Mouse (Mus musculus) CH12.LX (cell line): ENCODE results near the gene Traf3ip2. TPM values are rescaled to one million over a fixed set of nuclear protein-coding genes. Genes with fewer than 3 reads are reported as not detected.

Source experiments
- DNase-seq: peaks from one replicate; pipeline ENCODE4 v3.0.0-alpha.2; 2013; ENCODE audit errors: extremely low read depth
- H3K27ac ChIP-seq: 2 replicates; pipeline ENCODE4 v1.5.1; 2012; ENCODE audit warnings: low read depth, mild to moderate bottlenecking, control low read depth, moderate library complexity; ENCODE audit not compliant: insufficient read depth
- H3K27me3 ChIP-seq: replicated peaks from 2 replicates; pipeline ENCODE3; 2012; ENCODE audit warnings: inconsistent platforms
- H3K36me3 ChIP-seq, 2 experiments: replicated peaks in 1 of 2; 2 replicates each; pipeline versions ENCODE3 to v1.6.1; 2012; ENCODE audit warnings: inconsistent platforms in 1 of 2, low read length in 1 of 2, mild to moderate bottlenecking in 1 of 2, mixed read lengths in 1 of 2, moderate library complexity in 1 of 2; ENCODE audit not compliant: control insufficient read depth in 1 of 2, insufficient read depth in 1 of 2
- H3K4me1 ChIP-seq, 2 experiments: 2 replicates each; pipeline ENCODE4 v1.6.1; 2012; ENCODE audit warnings: inconsistent platforms in 1 of 2, moderate library complexity in 1 of 2; ENCODE audit not compliant: insufficient read depth in 2 of 2, control insufficient read depth in 1 of 2
- H3K4me2 ChIP-seq: 2 replicates; pipeline ENCODE4 v1.6.1; 2012; ENCODE audit warnings: low read depth, mild to moderate bottlenecking, control low read depth; ENCODE audit not compliant: poor library complexity, insufficient read depth, severe bottlenecking
- H3K4me3 ChIP-seq, 3 experiments: fragments of 150-350 bp in 1 of 3; sonication (generic) in 1 of 3; replicated peaks in 1 of 3; 2 replicates each; pipeline versions ENCODE3 to v1.5.1; 2011 to 2012; ENCODE audit warnings: low read depth in 2 of 3, low read length in 2 of 3, mild to moderate bottlenecking in 2 of 3, moderate library complexity in 2 of 3, control low read depth in 1 of 3, improper control_type of control experiment in 1 of 3, inconsistent platforms in 1 of 3, mixed read lengths in 1 of 3; ENCODE audit not compliant: poor library complexity in 1 of 3
- H3K79me2 ChIP-seq: replicated peaks from 2 replicates; pipeline ENCODE4 v1.6.1; 2012; ENCODE audit warnings: mild to moderate bottlenecking, moderate library complexity; ENCODE audit not compliant: control insufficient read depth, poor library complexity, insufficient read depth, severe bottlenecking; ENCODE audit errors: extremely low read depth
- H3K9ac ChIP-seq: 2 replicates; pipeline ENCODE4 v1.6.1; 2012; ENCODE audit warnings: low read depth, mild to moderate bottlenecking, control low read depth, moderate library complexity; ENCODE audit not compliant: insufficient read depth
- H3K9me3 ChIP-seq: replicated peaks from 2 replicates; pipeline ENCODE3; 2012; ENCODE audit warnings: low read length, inconsistent platforms, mixed read lengths
- CHD1 ChIP-seq: IDR thresholded peaks from 2 replicates; pipeline ENCODE4 v1.6.1; 2012; ENCODE audit warnings: low read depth, low read length, improper control_type of control experiment, inconsistent platforms
- CTCF ChIP-seq, 2 experiments: IDR thresholded peaks in 1 of 2; conservative IDR thresholded peaks in 1 of 2; 2 replicates each; pipeline ENCODE4 v1.5.1; 2011 to 2012; ENCODE audit warnings: low read depth in 2 of 2, low read length in 2 of 2, improper control_type of control experiment in 1 of 2, inconsistent platforms in 1 of 2, mild to moderate bottlenecking in 1 of 2, moderate library complexity in 1 of 2
- E2F4 ChIP-seq: IDR thresholded peaks from 2 replicates; pipeline ENCODE4 v1.6.1; 2011; ENCODE audit warnings: low read depth, low read length, improper control_type of control experiment; ENCODE audit not compliant: insufficient replicate concordance
- ELF1 ChIP-seq: IDR thresholded peaks from 2 replicates; pipeline ENCODE4 v1.6.1; 2014; ENCODE audit warnings: low read depth, mild to moderate bottlenecking, inconsistent platforms, low read length, improper control_type of control experiment
- HCFC1 ChIP-seq: IDR thresholded peaks from 2 replicates; pipeline ENCODE4 v1.6.1; 2012; ENCODE audit warnings: low read depth, mild to moderate bottlenecking, inconsistent platforms, low read length, improper control_type of control experiment
- JUN ChIP-seq: IDR thresholded peaks from 2 replicates; pipeline ENCODE4 v1.6.1; 2011; ENCODE audit warnings: low read depth, mild to moderate bottlenecking, low read length, improper control_type of control experiment, moderate library complexity; ENCODE audit not compliant: insufficient read depth
- JUND ChIP-seq: conservative IDR thresholded peaks from 2 replicates; pipeline ENCODE4 v1.6.1; 2011; ENCODE audit warnings: low read depth, low read length, improper control_type of control experiment
- KAT2A ChIP-seq: IDR thresholded peaks from 2 replicates; pipeline ENCODE4 v1.6.1; 2012; ENCODE audit warnings: low read length, improper control_type of control experiment, inconsistent platforms; ENCODE audit not compliant: insufficient replicate concordance
- MAX ChIP-seq: IDR thresholded peaks from 2 replicates; pipeline ENCODE4 v1.6.1; 2011; ENCODE audit warnings: low read length, improper control_type of control experiment
- MAZ ChIP-seq: IDR thresholded peaks from 2 replicates; pipeline ENCODE4 v1.6.1; 2012; ENCODE audit warnings: low read depth, mild to moderate bottlenecking, inconsistent platforms, low read length, improper control_type of control experiment, moderate library complexity
- MYC ChIP-seq: IDR thresholded peaks from 2 replicates; pipeline ENCODE4 v1.6.1; 2011; ENCODE audit warnings: low read depth, mild to moderate bottlenecking, improper control_type of control experiment, low read length
- POLR2A ChIP-seq: IDR thresholded peaks from 2 replicates; pipeline ENCODE4 v1.6.1; 2011; ENCODE audit warnings: low read depth, mild to moderate bottlenecking, improper control_type of control experiment, low read length
- RAD21 ChIP-seq: IDR thresholded peaks from 2 replicates; pipeline ENCODE4 v1.6.1; 2011; ENCODE audit warnings: low read depth, mild to moderate bottlenecking, low read length, improper control_type of control experiment, moderate library complexity
- SIN3A ChIP-seq: IDR thresholded peaks from 2 replicates; pipeline ENCODE4 v1.6.1; 2012; ENCODE audit warnings: low read length, improper control_type of control experiment, inconsistent platforms
- SMC3 ChIP-seq: IDR thresholded peaks from 2 replicates; pipeline ENCODE4 v1.6.1; 2011; ENCODE audit warnings: low read depth, low read length, improper control_type of control experiment
- TBP ChIP-seq: conservative IDR thresholded peaks from 2 replicates; pipeline ENCODE4 v1.6.1; 2011; ENCODE audit warnings: low read depth, low read length, improper control_type of control experiment
- TCF12 ChIP-seq: IDR thresholded peaks from 2 replicates; pipeline ENCODE4 v1.6.1; 2014; ENCODE audit warnings: low read depth, mild to moderate bottlenecking, inconsistent platforms, low read length, improper control_type of control experiment
- UBTF ChIP-seq: IDR thresholded peaks from 2 replicates; pipeline ENCODE4 v1.6.1; 2012; ENCODE audit warnings: low read depth, mild to moderate bottlenecking, inconsistent platforms, low read length, improper control_type of control experiment, moderate library complexity
- USF2 ChIP-seq: conservative IDR thresholded peaks from 2 replicates; pipeline ENCODE4 v1.6.1; 2011; ENCODE audit warnings: low read depth, low read length, improper control_type of control experiment
- ZC3H11A ChIP-seq: IDR thresholded peaks from 2 replicates; pipeline ENCODE4 v1.6.1; 2012; ENCODE audit warnings: low read depth, mild to moderate bottlenecking, inconsistent platforms, low read length, improper control_type of control experiment
- dilution Hi-C: fragments of 300-500 bp; cut with MboI; formaldehyde crosslinking; loops from 2 replicates; pipeline ENCODE4 v1.14.3; 2020; ENCODE audit warnings: low sequenced_read_pairs; ENCODE audit not compliant: extremely low pct_unique_long_range_greater_than_20kb, extremely low pct_ligation_motif_present
- in situ Hi-C: fragments of 300-500 bp; cut with MboI; formaldehyde crosslinking; loops from 3 replicates; pipeline ENCODE4 v1.14.3; 2019; ENCODE audit warnings: low sequenced_read_pairs, low pct_ligation_motif_present, low pct_unique_long_range_greater_than_20kb, mixed read lengths
- polyA plus RNA-seq: library from polyadenylated mRNA; unstranded; fragments of >175 nt; gene quantifications from 2 replicates; pipeline ENCODE4 v1.2.1, GENCODE M21; 2012; ENCODE audit warnings: low read depth; ENCODE audit not compliant: insufficient read length
- total RNA-seq, 2 experiments: library from RNA; depleted of rRNA; stranded (reverse); fragments of 300-350 nt in 1 of 2; fragments of >200 nt in 1 of 2; gene quantifications; 2 replicates each; pipeline ENCODE4 v1.2.3; 2012 to 2014

The Traf3ip2 gene
- total and polyA plus RNA-seq, 3 experiments, result 9.2 to 23.4 (median 15.6) TPM

DNA sequence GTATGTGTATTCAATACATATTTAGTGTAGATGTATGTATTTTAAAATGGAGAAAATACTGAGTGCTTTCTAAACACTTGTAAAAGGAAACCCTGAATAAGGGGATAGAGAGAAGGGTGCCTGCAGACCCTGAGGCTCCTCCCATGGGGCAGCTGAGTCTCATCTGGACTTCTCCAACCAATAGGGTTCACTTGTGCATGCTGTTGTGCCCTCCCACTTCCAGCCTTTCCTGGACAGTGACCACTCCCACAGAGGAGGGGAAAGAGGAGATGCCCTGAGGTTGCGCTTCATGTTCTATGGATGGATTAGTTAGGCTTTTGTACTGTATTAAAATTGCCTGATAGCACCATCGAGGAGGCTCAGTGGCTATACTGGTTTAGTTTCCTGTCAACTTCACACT is 30.3 kb upstream of the Traf3ip2 start:
- Histone ChIP-seq H3K9me3 (no peaks in the 10 kb centered on the region), H3K4me3 (no peak overlapping the region), H3K79me2 (no peaks in the 10 kb centered on the region), H3K4me2 (no peak overlapping the region), H3K36me3 (no peaks in the 10 kb centered on the region), H3K27ac (no peak overlapping the region), H3K4me1 (peaks cover 0 to 8% of the 10 kb centered on the region in 2 experiments; a peak in 1 of 4 replicates), H3K27me3 (no peaks in the 10 kb centered on the region), H3K9ac (no peak overlapping the region)
- dilution Hi-C loops (no loop called here), in situ Hi-C loops (no loop called here)
- no peak for DNase-seq
- TF ChIP-seq UBTF (no peak), E2F4 (no peak), MAX (no peak), TCF12 (no peak), CHD1 (no peak), MYC (no peak), JUND (no peak), POLR2A (no peak), HCFC1 (no peak), RAD21 (no peak), USF2 (no peak), SIN3A (no peak), CTCF (conservative IDR thresholded peaks at IDR 0.05 in 1 of 2, IDR thresholded peaks at IDR 0.05 in 1 of 2; ENCODE audit: low read depth in 2 of 2, low read length in 2 of 2) (no peak)

DNA sequence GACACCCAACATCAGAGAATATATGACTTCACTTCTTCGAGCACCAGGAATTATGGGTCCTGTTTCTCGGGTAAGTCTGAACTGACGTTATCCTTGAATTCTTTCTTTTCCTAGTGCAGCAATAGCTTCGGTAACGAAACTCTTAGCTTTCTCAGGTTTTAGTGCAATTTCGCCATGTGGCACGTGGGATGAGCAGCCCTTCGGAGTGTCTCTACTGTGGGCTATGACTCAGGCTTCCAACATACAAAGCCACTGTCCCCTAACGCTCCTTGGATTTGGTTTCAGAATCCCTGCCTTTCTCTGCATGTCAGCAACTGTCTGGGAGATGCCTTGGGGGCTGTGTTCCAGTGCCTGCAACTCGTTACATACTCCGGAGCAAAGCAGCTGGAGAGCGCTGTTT is 29.0 kb upstream of the Traf3ip2 start:
- H3K9ac ChIP-seq, result no peak overlapping the region
- H3K79me2 ChIP-seq, result no peaks in the 10 kb centered on the region
- in situ Hi-C loops (no loop called here), dilution Hi-C loops (no loop called here)
- H3K4me3 ChIP-seq, result no peak overlapping the region
- no peaks in the 10 kb centered on the region for H3K27me3 ChIP-seq
- H3K9me3 ChIP-seq, result no peaks in the 10 kb centered on the region
- TF ChIP-seq SMC3 (no peak), JUN (no peak), CTCF (conservative IDR thresholded peaks at IDR 0.05 in 1 of 2, IDR thresholded peaks at IDR 0.05 in 1 of 2; ENCODE audit: low read depth in 2 of 2, low read length in 2 of 2) (no peak), KAT2A (no peak), JUND (no peak), MAZ (no peak), ZC3H11A (no peak), RAD21 (no peak), USF2 (no peak), TCF12 (no peak), TBP (no peak), ELF1 (no peak)
- TF ChIP-seq, all 38 proteins: peak for 0
- no peak overlapping the region for H3K4me2 ChIP-seq
- DNase-seq, result no peak
- no peak overlapping the region for H3K27ac ChIP-seq
- H3K4me1 ChIP-seq, result peaks cover 0 to 8% of the 10 kb centered on the region in 2 experiments; a peak in 1 of 4 replicates
- no peaks in the 10 kb centered on the region for H3K36me3 ChIP-seq
